Mouse (Mus musculus) right cerebral cortex, postnatal 36 days (tissue): ENCODE results near the gene Stat5b.

ENCODE experiments used
- DNase-seq, 2 experiments: peaks; one replicate each; pipeline ENCODE4 v3.0.0; 2022; ENCODE audit warnings: low spot score in 2 of 2, mixed read lengths in 1 of 2

Gene Stat5b

DNA sequence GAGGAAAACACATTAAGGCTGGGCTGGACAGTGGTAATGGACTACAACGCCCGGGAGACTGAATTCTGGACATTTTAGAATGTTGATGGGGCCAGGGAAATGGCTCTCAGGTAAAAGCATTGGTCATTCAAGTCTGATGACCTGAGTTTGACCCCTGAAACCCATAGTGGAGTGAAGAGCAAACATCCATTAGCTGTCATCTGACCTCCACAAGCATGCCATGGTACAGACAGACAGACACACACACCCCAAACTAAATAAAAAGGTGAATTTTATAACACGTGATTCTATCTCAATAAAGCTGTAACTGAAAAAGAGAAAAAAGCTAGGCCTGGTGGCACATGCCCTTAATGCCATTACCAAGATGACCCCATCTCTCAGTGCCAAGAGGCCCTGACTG, 34.2 kb downstream of the Stat5b start:
- DNase-seq: no peak

DNA sequence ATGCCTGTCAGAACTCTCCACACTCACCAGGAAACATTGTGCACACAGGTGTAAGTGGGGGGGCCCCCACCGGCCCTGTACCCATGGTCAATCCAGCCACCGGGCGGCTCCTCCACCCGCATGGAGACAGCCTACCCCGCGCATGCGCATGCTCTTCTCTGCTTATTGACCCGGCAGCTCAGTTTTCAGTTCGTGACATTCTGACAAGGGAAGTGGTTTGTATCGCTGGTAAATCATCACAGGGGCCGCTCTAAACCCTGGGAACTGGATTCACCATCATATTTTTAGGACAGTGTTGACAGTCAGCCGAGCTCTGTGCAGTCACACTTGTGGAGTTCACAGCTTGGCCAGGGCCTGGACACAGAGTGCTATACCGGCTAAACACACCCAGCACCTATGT, 36.0 kb downstream of the Stat5b start:
- no peak for DNase-seq

- no peak for DNase-seq
Observed at GRCm38 (mm10) chr11:100811132-100811531, 39.4 kb downstream of the Stat5b start.

- no peak for DNase-seq
Observed at GRCm38 (mm10) chr11:100810516-100810915, 40.0 kb downstream of the Stat5b start.

DNA sequence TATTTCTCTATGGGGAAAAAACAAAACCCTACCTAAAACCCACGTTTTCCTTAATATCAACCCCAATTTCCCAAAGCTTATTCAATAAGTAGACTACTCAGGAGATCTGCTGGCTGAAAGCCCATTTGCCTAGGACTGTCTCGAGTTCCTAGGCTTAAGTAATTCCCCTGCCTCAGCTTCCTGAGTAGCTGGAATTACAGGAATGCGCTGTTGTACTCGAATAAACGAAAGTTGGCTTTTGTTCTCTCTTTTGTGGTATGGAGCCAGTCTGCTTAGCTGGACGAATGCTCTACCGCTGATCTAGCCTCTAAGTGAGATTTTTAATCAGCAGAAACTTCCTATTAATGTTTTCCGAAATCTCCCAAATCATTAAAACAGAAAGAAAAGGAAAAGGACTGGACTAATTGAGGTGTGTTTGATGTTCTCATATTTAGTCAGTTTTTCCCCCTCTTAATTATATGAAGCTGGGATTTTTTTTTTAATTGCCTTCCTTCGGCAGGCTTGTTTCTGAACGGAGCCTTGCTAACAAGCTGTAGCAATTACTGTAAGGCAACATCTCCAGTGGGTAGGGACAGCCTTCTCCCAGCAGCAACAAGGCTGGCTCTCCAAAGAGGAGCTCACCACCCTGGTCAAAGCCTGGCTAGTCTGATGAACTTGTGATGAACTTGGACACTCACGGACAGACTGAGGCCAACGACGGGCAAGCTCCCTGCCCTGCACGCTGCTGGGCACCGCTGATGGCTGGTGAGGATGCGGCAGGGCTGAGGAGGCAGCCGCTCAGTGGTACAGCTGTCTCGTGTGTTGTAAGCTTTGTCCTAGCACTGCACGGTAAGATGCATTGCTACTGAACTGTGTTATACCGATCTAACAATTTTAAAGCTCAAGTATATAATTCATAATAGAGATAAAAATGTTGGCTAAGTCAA, 43.9 kb downstream of the Stat5b start:
- DNase-seq: no peak

DNA sequence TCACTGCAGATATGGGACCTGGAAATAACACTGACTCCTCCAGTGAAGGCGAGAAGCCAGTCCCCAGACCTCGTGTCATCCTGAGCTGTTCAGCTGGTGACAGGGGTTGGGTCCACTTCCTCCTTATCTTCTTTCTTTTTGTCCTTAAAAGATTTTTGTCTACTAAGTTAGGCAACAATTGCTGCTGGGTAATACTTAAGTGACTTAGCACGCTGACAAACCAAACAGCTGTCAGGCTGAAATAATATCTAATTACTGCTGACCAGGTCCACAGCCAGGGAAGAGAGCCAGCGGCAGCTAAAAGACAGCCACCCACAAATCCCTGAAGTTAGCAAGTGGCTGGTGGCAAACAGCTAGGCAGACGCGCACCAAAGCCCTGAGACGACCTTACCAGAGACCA, 45.0 kb downstream of the Stat5b start:
- no peak for DNase-seq

DNA sequence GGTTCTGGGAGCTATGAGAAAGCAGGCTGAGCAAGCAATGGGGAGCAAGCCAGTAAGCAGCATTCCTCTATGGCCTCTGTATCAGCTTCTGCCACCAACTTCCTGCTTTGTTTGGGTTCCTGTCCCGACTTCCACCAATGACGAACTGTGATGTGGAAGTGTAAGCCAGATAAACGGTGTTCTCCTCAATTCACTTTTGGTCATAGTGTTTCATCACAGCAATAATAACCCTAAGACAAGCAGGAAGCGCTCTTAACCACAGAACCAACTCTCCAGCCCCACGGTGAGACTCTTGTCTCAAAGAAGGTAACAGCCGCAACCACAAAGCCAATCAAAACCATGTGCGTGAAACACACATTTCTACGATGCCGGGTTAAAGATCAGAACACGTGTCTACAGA, 46.1 kb downstream of the Stat5b start:
- no peak for DNase-seq

GRCm38 (mm10) chr11:100799426-100799825, 51.1 kb downstream of the Stat5b start:
- no peak for DNase-seq

- DNase-seq: no peak
Observed at GRCm38 (mm10) chr11:100796585-100796984, 53.9 kb downstream of the Stat5b start.

DNA sequence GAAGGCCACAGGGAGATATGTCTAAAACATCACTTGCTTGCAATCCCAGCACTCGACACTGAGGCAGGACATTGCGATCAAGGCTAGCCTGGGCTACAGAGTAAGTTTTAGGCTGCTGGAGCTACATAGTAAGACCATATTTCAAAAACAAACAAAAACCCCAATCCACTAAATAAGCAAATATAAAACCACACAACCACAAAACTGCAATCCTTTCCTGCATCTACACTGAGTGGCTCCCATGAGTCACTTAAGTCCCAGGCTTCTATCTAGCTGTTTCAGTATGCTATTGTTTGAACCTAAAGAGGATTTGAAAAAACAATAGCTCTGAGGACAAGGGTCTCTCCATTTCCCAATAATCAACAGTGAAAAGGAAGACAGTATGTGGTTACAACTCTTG, 55.1 kb downstream of the Stat5b start:
- DNase-seq: no peak

- no peak for DNase-seq
Observed at GRCm38 (mm10) chr11:100791457-100792049, 59.0 kb downstream of the Stat5b start.

DNA sequence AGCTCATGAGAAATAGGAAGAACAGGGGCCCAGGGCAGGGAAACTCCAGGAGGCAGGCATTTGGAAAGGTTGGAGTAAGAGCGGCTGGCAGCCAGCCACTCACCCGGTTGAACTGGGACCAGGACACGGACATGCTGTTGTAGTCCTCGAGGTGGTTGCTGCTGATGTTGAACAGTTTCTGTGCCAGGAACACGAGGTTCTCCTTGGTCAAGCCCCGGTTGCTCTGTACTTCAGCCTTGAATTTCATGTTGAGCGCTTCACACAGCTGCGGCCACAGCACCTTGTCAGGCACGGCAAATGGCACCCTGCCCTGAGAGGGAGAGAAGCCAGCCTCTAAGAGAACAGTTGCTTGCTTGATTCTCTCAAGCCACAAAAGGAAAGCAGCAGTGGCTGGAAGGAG, 59.9 kb downstream of the Stat5b start:
- DNase-seq: peak; percentile 32 to 45

GRCm38 (mm10) chr11:100789702-100790101, 60.8 kb downstream of the Stat5b start:
- no peak for DNase-seq

DNA sequence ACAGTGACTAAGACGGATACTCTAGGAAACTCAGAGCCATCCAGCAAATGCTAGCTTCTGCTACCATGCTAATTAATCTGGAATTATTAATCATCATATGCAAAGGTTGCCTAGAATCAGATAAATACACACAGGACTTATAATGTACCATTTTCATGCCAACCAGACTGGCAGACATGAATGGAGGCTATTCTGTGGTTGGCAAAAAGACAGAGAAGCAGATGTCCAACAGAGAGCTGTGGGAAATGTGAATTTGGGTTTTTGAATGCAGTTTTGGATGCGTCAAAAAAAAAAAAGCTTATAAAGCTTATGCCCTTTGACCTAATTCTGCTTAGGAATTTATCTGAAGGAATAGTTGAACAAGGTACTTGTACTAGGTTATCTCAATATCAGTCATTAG, 64.8 kb downstream of the Stat5b start:
- no peak for DNase-seq

DNA sequence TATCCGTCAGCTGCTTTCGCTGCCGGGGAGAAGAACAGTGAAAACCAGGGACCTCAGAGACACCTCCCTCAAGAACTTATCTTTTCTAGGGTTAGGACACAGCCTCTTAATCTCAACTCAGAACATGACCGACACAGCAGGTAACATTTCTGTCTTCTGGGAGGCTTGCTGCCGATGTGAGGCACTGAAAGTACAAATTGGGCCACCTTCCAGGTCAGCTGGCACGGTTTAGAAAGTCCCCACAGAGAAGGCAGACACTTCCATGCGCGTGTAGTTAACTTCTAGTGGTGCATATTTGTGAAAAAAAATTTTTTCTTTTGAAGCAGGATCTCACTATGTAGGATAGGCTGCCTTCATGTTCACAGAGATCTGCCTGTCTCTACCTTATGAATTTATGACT, 66.2 kb downstream of the Stat5b start:
- no peak for DNase-seq

- DNase-seq: no peak
Observed at GRCm38 (mm10) chr11:100782568-100782967, 68.0 kb downstream of the Stat5b start.

- no peak for DNase-seq
Observed at GRCm38 (mm10) chr11:100781763-100782475, 68.6 kb downstream of the Stat5b start.

GRCm38 (mm10) chr11:100780247-100780646, 70.3 kb downstream of the Stat5b start:
- no peak for DNase-seq

DNA sequence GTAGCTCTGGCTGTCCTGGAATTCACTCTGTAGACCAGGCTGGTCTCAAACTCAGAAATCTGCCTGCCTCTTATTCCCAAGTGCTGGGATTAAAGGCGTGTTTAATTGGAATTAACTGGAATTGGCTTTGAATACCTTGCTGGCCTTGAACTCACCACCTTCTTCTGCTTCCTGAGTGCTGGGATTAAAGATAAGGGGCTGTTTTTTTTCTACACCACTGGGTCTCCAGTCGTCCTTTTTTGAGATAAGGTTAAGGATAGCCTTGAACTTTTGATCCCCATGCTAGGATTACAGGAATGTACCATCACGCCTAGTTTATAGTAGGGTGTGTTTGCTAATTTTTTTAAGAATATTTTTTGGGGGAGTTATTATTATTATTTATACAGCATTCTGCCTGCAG, 72.5 kb downstream of the Stat5b start:
- no peak for DNase-seq

- DNase-seq: no peak
Observed at GRCm38 (mm10) chr11:100775921-100776320, 74.6 kb downstream of the Stat5b start.

GRCm38 (mm10) chr11:100774261-100774660, 76.3 kb downstream of the Stat5b start:
- DNase-seq: no peak

- DNase-seq: peak; percentile 76 to 79
Observed at GRCm38 (mm10) chr11:100770646-100771408, 79.7 kb downstream of the Stat5b start, which contains the start of gene Ghdc. Ghdc (minus strand) TSS chr11:100770957.
